Comparison of ENCODE assay signal across 13 mouse cellular contexts in the genomic region with DNA sequence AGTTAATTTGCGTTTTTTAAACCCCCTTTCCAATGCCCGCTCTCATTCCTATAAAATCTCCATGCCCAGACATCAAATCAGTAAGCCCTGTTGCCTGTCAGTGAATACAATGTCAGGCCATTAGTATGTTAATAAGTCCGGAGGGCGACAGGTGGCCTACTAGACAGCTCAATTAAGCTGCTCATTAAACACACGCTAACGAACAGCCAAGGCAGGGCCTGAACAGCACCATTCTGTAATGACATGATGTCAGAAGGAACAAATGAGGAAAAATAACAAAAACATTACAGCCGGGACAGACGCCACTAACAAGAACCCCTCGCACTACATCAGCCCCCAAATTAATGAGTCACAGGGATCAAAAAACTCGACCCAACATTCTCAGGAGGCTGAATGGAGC. TPM values are rescaled to one million over a fixed set of nuclear protein-coding genes. Genes with fewer than 3 reads are reported as not detected.
DNase-seq lines count a peak whose midpoint lies in the region; ATAC-seq lines count a peak whose summit lies in the region.
"Had no signal": no experiment of that assay in that cellular context is flagged by ENCODE, and none has a peak within 500 bp of the region (broad histone marks: within the 10 kb centered on the region; RNA-seq: fewer than 3 reads in every experiment).

No protein-coding gene starts in this region.

- no peaks in the 10 kb centered on the region for H3K36me3 ChIP-seq in embryonic facial prominence, embryonic 10.5 days (replicated peaks)
- no peaks in the 10 kb centered on the region for H3K36me3 ChIP-seq in hindbrain, embryonic 12.5 days
- H3K36me3 ChIP-seq in midbrain, embryonic 15.5 days (replicated peaks), result no peaks in the 10 kb centered on the region
- H3K36me3 ChIP-seq: liver, embryonic 15.5 days had no signal

- H3K9me3 ChIP-seq in embryonic facial prominence, embryonic 10.5 days, result peaks cover 14% of the 10 kb centered on the region; the same call in 1 of the 2 replicates
- H3K9me3 ChIP-seq in hindbrain, embryonic 12.5 days (replicated peaks), result peaks cover 17% of the 10 kb centered on the region
- no peaks in the 10 kb centered on the region; the same call in 1 of the 2 replicates for H3K9me3 ChIP-seq in midbrain, embryonic 15.5 days

- no peak overlapping the region for H3K4me3 ChIP-seq in embryonic facial prominence, embryonic 10.5 days
- no peak overlapping the region for H3K4me3 ChIP-seq in hindbrain, embryonic 12.5 days
- no peak overlapping the region for H3K4me3 ChIP-seq in midbrain, embryonic 15.5 days
- H3K4me3 ChIP-seq: gastrocnemius, adult 2 months; liver, embryonic 15.5 days had no signal

- peak; percentile 1 for DNase-seq in brain, adult 2 months (ENCODE audit: low read depth, low spot score)
- DNase-seq in embryonic facial prominence, embryonic 10.5 days (ENCODE audit: low spot score), result peak; percentile 38
- DNase-seq in lung, postnatal 4 days, result no peak
- no peak for DNase-seq in left cerebral cortex, postnatal 25 days (ENCODE audit: low spot score in 2 of 2)
- DNase-seq in adrenal gland, adult 2 months, result no peak
- DNase-seq: cerebellum, adult 18-20 months; gastrocnemius, adult 2 months; kidney, postnatal 36 days; thymus, postnatal 25 days had no signal

- H3K27me3 ChIP-seq in embryonic facial prominence, embryonic 10.5 days (replicated peaks; ENCODE audit: low read depth, poor library complexity, severe bottlenecking), result peaks cover 66% of the 10 kb centered on the region
- H3K27me3 ChIP-seq in hindbrain, embryonic 12.5 days, result peaks cover 90% of the 10 kb centered on the region
- H3K27me3 ChIP-seq in midbrain, embryonic 15.5 days (replicated peaks), result peaks cover 54% of the 10 kb centered on the region

- peak overlapping the region; percentile 30 for H3K4me2 ChIP-seq in hindbrain, embryonic 12.5 days (replicated peaks)
- peak overlapping the region; percentile 26; the same call in 1 of the 2 replicates for H3K4me2 ChIP-seq in midbrain, embryonic 15.5 days
- H3K4me2 ChIP-seq: liver, embryonic 15.5 days had no signal

- ATAC-seq in hindbrain, embryonic 12.5 days (ENCODE audit: low FRiP score), result peak; percentile 95
- ATAC-seq in midbrain, embryonic 15.5 days (replicated peaks), result peak; percentile 88
- ATAC-seq: activated CD4-positive, CD25-positive, alpha-beta regulatory T cell, adult 4 months had no signal

- no peak overlapping the region for H3K27ac ChIP-seq in embryonic facial prominence, embryonic 10.5 days (replicated peaks)
- H3K27ac ChIP-seq in hindbrain, embryonic 12.5 days, result no peak overlapping the region
- no peak overlapping the region for H3K27ac ChIP-seq in midbrain, embryonic 15.5 days
- H3K27ac ChIP-seq: gastrocnemius, adult 2 months; liver, embryonic 15.5 days had no signal

- WGBS in embryonic facial prominence, embryonic 10.5 days, result 12% methylated on average over 10 of the region's 10 CpGs
- 11% methylated on average over 10 of the region's 10 CpGs for WGBS in hindbrain, embryonic 12.5 days
- 5% methylated on average over 10 of the region's 10 CpGs for WGBS in midbrain, embryonic 15.5 days

- no peak overlapping the region for H3K9ac ChIP-seq in hindbrain, embryonic 12.5 days
- H3K9ac ChIP-seq in midbrain, embryonic 15.5 days, result no peak overlapping the region
- H3K9ac ChIP-seq: liver, embryonic 15.5 days had no signal

- intact Hi-C loops in left cerebral cortex, postnatal 25 days (cut with DNase I), result no loop called here

- peaks cover 10% of the 10 kb centered on the region for H3K4me1 ChIP-seq in embryonic facial prominence, embryonic 10.5 days
- peaks cover 13% of the 10 kb centered on the region for H3K4me1 ChIP-seq in hindbrain, embryonic 12.5 days
- H3K4me1 ChIP-seq in midbrain, embryonic 15.5 days, result peaks cover 17% of the 10 kb centered on the region
- H3K4me1 ChIP-seq: liver, embryonic 15.5 days had no signal

RNA-seq across cellular contexts. Expression of a gene that starts 45.5 kb away (rescaled TPM):
- polyA plus RNA-seq in embryonic facial prominence, embryonic 10.5 days (2016; fragmentation: Nextera tagmentation; extraction: Ambion mirVana), result 0.15 TPM in 1 of 2 replicates, not detected in the other
- 0.16 and 1.1 TPM in 2 replicates for polyA plus RNA-seq in hindbrain, embryonic 12.5 days (2016; fragmentation: Nextera tagmentation; extraction: Ambion mirVana)
- 0.72 and 1.3 TPM in 2 replicates for polyA plus RNA-seq in midbrain, embryonic 15.5 days (2015; fragmentation: Nextera tagmentation; extraction: Ambion mirVana)
- total RNA-seq in left cerebral cortex, postnatal 25 days (2021), result under 1 TPM; 0.69 to 0.89 TPM
- total RNA-seq in adrenal gland, adult 2 months (2021), result under 1 TPM in 1 of 2 experiments, not detected in 1; 0.21 TPM
- polyA plus RNA-seq in adrenal gland, adult 2 months (2012; rRNA removed), result 0.06 TPM in 1 of 2 replicates, not detected in the other
- polyA plus RNA-seq: liver, embryonic 15.5 days had no signal

Comparison
In these comparisons a context has a peak if more than half of its experiments do, and no peak if none do; other contexts are left out.
1. DNase-seq: peak in brain, adult 2 months (single experiment) and embryonic facial prominence, embryonic 10.5 days (single experiment); none in lung, postnatal 4 days (0 of 2), left cerebral cortex, postnatal 25 days (0 of 2) and adrenal gland, adult 2 months (single experiment).